In the genomic region with DNA sequence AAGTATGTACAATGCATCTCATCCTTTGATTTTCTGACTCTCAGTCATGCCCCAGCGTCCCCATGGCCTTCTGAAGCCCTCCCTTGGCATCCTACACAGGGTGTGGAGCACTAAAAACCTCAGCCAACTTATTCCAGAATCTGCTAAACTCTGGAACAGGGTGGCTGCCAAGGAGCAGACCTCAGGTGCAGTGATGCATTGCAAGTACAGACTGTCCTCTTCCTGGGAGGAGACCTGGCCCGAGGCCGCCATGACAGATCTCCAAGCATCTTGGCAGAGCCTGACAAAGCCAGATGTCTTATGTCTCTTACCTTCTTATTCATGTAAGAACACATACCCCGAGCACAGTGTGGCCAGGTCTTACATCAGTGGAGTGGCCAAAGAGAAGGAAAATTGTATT, we compare ENCODE assay signal across 17 mouse cellular contexts.
DNase-seq lines count a peak whose midpoint lies in the region; ATAC-seq and TF ChIP-seq lines count a peak whose summit lies in the region.
"Had no signal": no experiment of that assay in that cellular context is flagged by ENCODE, and none has a peak within 500 bp of the region (broad histone marks: within the 10 kb centered on the region; RNA-seq: fewer than 3 reads in every experiment).

No protein-coding gene starts in this region.

- H3K36me3 ChIP-seq in kidney, adult 2 months (ENCODE audit: control insufficient read depth, insufficient read depth, low read length) = no peaks in the 10 kb centered on the region
- peaks cover 14% of the 10 kb centered on the region; the same call in 1 of the 2 replicates for H3K36me3 ChIP-seq in forebrain, postnatal 0 days (ENCODE audit: insufficient read depth)
- H3K36me3 ChIP-seq: limb, embryonic 12.5 days; liver, embryonic 15.5 days; neural tube, embryonic 12.5 days had no signal

- no peaks in the 10 kb centered on the region for H3K4me1 ChIP-seq in kidney, adult 2 months (ENCODE audit: control insufficient read depth, insufficient read depth, low read length)
- H3K4me1 ChIP-seq in forebrain, postnatal 0 days (ENCODE audit: insufficient read depth) = 0 out of 2 replicates have a peak, but pooled peaks cover 2% of the 10 kb centered on the region
- H3K4me1 ChIP-seq: forebrain, embryonic 13.5 days; liver, embryonic 15.5 days; neural tube, embryonic 12.5 days had no signal

- no peak overlapping the region for H3K4me2 ChIP-seq in forebrain, postnatal 0 days (ENCODE audit: low read depth)
- H3K4me2 ChIP-seq: forebrain, embryonic 13.5 days; limb, embryonic 12.5 days; liver, embryonic 15.5 days; neural tube, embryonic 12.5 days had no signal

- no peak overlapping the region for H3K27ac ChIP-seq in kidney, adult 2 months (ENCODE audit: insufficient read depth, low read depth, low read length)
- H3K27ac ChIP-seq in forebrain, postnatal 0 days (ENCODE audit: low read depth, low read length) = no peak overlapping the region
- H3K27ac ChIP-seq: forebrain, embryonic 13.5 days; left cerebral cortex, adult 2 months; limb, embryonic 12.5 days; liver, embryonic 15.5 days; neural tube, embryonic 12.5 days had no signal

- peak; percentile 77 for DNase-seq in kidney, adult 2 months
- DNase-seq in kidney, postnatal 25 days = no peak
- DNase-seq in cerebellum, adult 11-12 months = peak; percentile 59
- DNase-seq in cerebellum, adult 9-10 months = peak; percentile 44
- peak; percentile 20 for DNase-seq in gastrocnemius, postnatal 25 days
- DNase-seq in forebrain, postnatal 0 days = no peak
- DNase-seq in adrenal gland, adult 8-10 months = no peak
- DNase-seq: kidney, postnatal 10 days; right cerebral cortex, postnatal 14 days; thymus, postnatal 4 days had no signal

- no peak for TF ChIP-seq CTCF in kidney, adult 2 months (conservative IDR thresholded peaks at IDR 0.05; ENCODE audit: insufficient read depth, insufficient read length, low read depth, low read length)
- no peak for TF ChIP-seq CTCF in forebrain, postnatal 0 days (IDR thresholded peaks at IDR 0.05; ENCODE audit: low read depth)

- TF ChIP-seq POLR2A in kidney, adult 2 months (IDR thresholded peaks at IDR 0.05; ENCODE audit: low read depth, low read length) = no peak

- ATAC-seq in forebrain, postnatal 0 days = no peak
- ATAC-seq: forebrain, embryonic 13.5 days; lung, postnatal 0 days; Patski had no signal

- H3K4me3 ChIP-seq in kidney, adult 2 months (ENCODE audit: insufficient read depth, low read depth, low read length) = no peak overlapping the region
- H3K4me3 ChIP-seq in forebrain, postnatal 0 days (ENCODE audit: low read depth, low read length) = no peak overlapping the region
- H3K4me3 ChIP-seq: forebrain, embryonic 13.5 days; left cerebral cortex, adult 2 months; limb, embryonic 12.5 days; liver, embryonic 15.5 days; neural tube, embryonic 12.5 days had no signal

- WGBS in kidney, adult 2 months = 50% methylated on average over 4 of the region's 4 CpGs
- WGBS in forebrain, postnatal 0 days = 84% methylated on average over 4 of the region's 4 CpGs

- H3K27me3 ChIP-seq in kidney, adult 2 months (replicated peaks; ENCODE audit: control insufficient read depth, insufficient read depth, low read length) = no peaks in the 10 kb centered on the region
- H3K27me3 ChIP-seq in forebrain, postnatal 0 days (ENCODE audit: insufficient read depth, low read length) = no peaks in the 10 kb centered on the region
- H3K27me3 ChIP-seq: forebrain, embryonic 13.5 days; liver, embryonic 15.5 days; neural tube, embryonic 12.5 days; Patski had no signal

- no peak overlapping the region for H3K9ac ChIP-seq in forebrain, postnatal 0 days
- H3K9ac ChIP-seq: forebrain, embryonic 13.5 days; limb, embryonic 12.5 days; liver, embryonic 15.5 days; neural tube, embryonic 12.5 days had no signal

- no peaks in the 10 kb centered on the region for H3K9me3 ChIP-seq in forebrain, postnatal 0 days (ENCODE audit: low read length)
- H3K9me3 ChIP-seq: forebrain, embryonic 13.5 days; limb, embryonic 12.5 days; liver, embryonic 15.5 days; neural tube, embryonic 12.5 days had no signal

Comparison
In these comparisons a context has a peak if more than half of its experiments do, and no peak if none do; other contexts are left out.
1. DNase-seq: peak in kidney, adult 2 months (single experiment), cerebellum, adult 11-12 months (single experiment), cerebellum, adult 9-10 months (single experiment) and gastrocnemius, postnatal 25 days (single experiment); none in kidney, postnatal 25 days (0 of 2), forebrain, postnatal 0 days (single experiment) and adrenal gland, adult 8-10 months (single experiment).